Mouse (Mus musculus): ENCODE data around the gene Fam20a.

GRCm38 (mm10) chr11:109722711-109723110 is 632 bp upstream of the Fam20a start:
- TF ChIP-seq CTCF (IDR thresholded peaks at IDR 0.05; ENCODE audit: control insufficient read depth, insufficient read depth, insufficient read length), result no peak
- TF ChIP-seq USF1 (IDR thresholded peaks at IDR 0.05; ENCODE audit: low read depth), result no peak
- no peak for TF ChIP-seq MYOG (IDR thresholded peaks at IDR 0.05; ENCODE audit: control insufficient read depth, extremely low read depth, insufficient read length)
- TF ChIP-seq MAX (IDR thresholded peaks at IDR 0.05), result no peak

Data from C2C12 (cell line).